Mouse (Mus musculus): ENCODE data around the gene Cdc42bpg.

GRCm38 (mm10) chr19:6340524-6341452, 34.5 kb downstream of the Cdc42bpg start, which contains the start of gene Map4k2:
- TF ChIP-seq CTCF (IDR thresholded peaks at IDR 0.05; ENCODE audit: borderline replicate concordance, insufficient read depth, low read depth, low read length) (peak; percentile 24; the same call in 1 of the 2 replicates), POLR2A (IDR thresholded peaks at IDR 0.05; ENCODE audit: borderline replicate concordance, insufficient read depth, low read length) (peak; percentile 46; the same call in 1 of the 2 replicates)

All from cerebellum, adult 2 months (tissue).